Mouse (Mus musculus) lung, adult 2 months (tissue): ENCODE data around the gene Iba57. TPM values are rescaled to one million over a fixed set of nuclear protein-coding genes. Genes with fewer than 3 reads are reported as not detected.

ENCODE experiments used
- DNase-seq: peaks from one replicate; pipeline ENCODE4 v3.0.0; 2022
- H3K4me1 ChIP-seq: fragments of 200-500 bp; 2 replicates; pipeline ENCODE4 v1.6.1; 2011; ENCODE audit warnings: low read length; ENCODE audit not compliant: control insufficient read depth, insufficient read depth
- H3K4me3 ChIP-seq: fragments of 200-500 bp; replicated peaks from 2 replicates; pipeline ENCODE3; 2011; ENCODE audit warnings: low read depth, mild to moderate bottlenecking, control low read depth, low read length; ENCODE audit errors: extremely low read depth
- CTCF ChIP-seq: fragments of 200-500 bp; IDR thresholded peaks from 2 replicates; pipeline ENCODE4 v1.5.1; 2011; ENCODE audit warnings: mild to moderate bottlenecking, low read length, control low read depth; ENCODE audit not compliant: insufficient read depth
- POLR2A ChIP-seq: fragments of 200-500 bp; IDR thresholded peaks from 2 replicates; pipeline ENCODE4 v1.6.1; 2011; ENCODE audit warnings: low read depth, mild to moderate bottlenecking, control low read depth, low read length, borderline replicate concordance; ENCODE audit errors: extremely low read depth
- WGBS: fragments of 180-500 bp; shearing (Covaris S2); methylation state at CpG from one replicate; pipeline ENCODE4 v1.1.7; 2018; 5-methylcytosine and 5-hydroxymethylcytosine counted together
- polyA plus RNA-seq: library from polyadenylated mRNA; depleted of rRNA; stranded (reverse); fragments of >200 nt; gene quantifications from 2 replicates; pipeline ENCODE4 v1.2.3, GENCODE M21; 2012

Iba57 gene
- polyA plus RNA-seq, 1 experiment = 3.7 TPM

GRCm38 (mm10) chr11:59176475-59176874 is 12.9 kb upstream of the Iba57 start:
- no peak for DNase-seq
- no peaks in the 10 kb centered on the region for H3K4me1 ChIP-seq
- no peak overlapping the region for H3K4me3 ChIP-seq
- WGBS = 5% methylated on average over 48 of the region's 48 CpGs
- TF ChIP-seq POLR2A = no peak
- no peak for TF ChIP-seq CTCF

- TF ChIP-seq CTCF (no peak), POLR2A (no peak)
- 67% methylated on average over 6 of the region's 6 CpGs for WGBS
- Histone ChIP-seq H3K4me3 (no peak overlapping the region), H3K4me1 (no peaks in the 10 kb centered on the region)
- no peak for DNase-seq
Measured at GRCm38 (mm10) chr11:59174189-59174838, 10.8 kb upstream of the Iba57 start.

- TF ChIP-seq CTCF (no peak), POLR2A (no peak)
Measured at GRCm38 (mm10) chr11:59170549-59170948, 7.0 kb upstream of the Iba57 start.

GRCm38 (mm10) chr11:59169807-59170206 is 6.3 kb upstream of the Iba57 start:
- 48% methylated on average over 3 of the region's 3 CpGs for WGBS
- DNase-seq = no peak
- no peak for TF ChIP-seq POLR2A
- TF ChIP-seq CTCF = no peak
- Histone ChIP-seq H3K4me1 (no peaks in the 10 kb centered on the region), H3K4me3 (no peak overlapping the region)

More at GRCm38 (mm10) chr11:59170549-59170948, 7.0 kb upstream of the Iba57 start:
- DNase-seq = no peak
- WGBS = 64% methylated on average over 4 of the region's 4 CpGs
- Histone ChIP-seq H3K4me3 (no peak overlapping the region), H3K4me1 (no peaks in the 10 kb centered on the region)

- Histone ChIP-seq H3K4me1 (no peaks in the 10 kb centered on the region), H3K4me3 (no peak overlapping the region)
- 57% methylated on average over 2 of the region's 2 CpGs for WGBS
- no peak for DNase-seq
- TF ChIP-seq POLR2A (no peak), CTCF (no peak)
Measured at GRCm38 (mm10) chr11:59165616-59166241, 2.2 kb upstream of the Iba57 start.

GRCm38 (mm10) chr11:59164384-59164783 is 845 bp upstream of the Iba57 start:
- 72% methylated on average over 9 of the region's 9 CpGs for WGBS
- TF ChIP-seq CTCF = no peak
- no peak for TF ChIP-seq POLR2A
- Histone ChIP-seq H3K4me1 (no peaks in the 10 kb centered on the region), H3K4me3 (no peak overlapping the region)
- no peak for DNase-seq

- no peak for TF ChIP-seq CTCF
- no peak; the same call in 1 of the 2 replicates for TF ChIP-seq POLR2A
- no peak for DNase-seq
- peak overlapping the region; percentile 42 for H3K4me3 ChIP-seq
- 47% methylated on average over 9 of the region's 9 CpGs for WGBS
- H3K4me1 ChIP-seq = no peaks in the 10 kb centered on the region
Measured at GRCm38 (mm10) chr11:59162443-59163254, 890 bp downstream of the Iba57 start.

GRCm38 (mm10) chr11:59161398-59161797 is 2.1 kb downstream of the Iba57 start:
- Histone ChIP-seq H3K4me1 (no peaks in the 10 kb centered on the region), H3K4me3 (no peak overlapping the region)
- DNase-seq = no peak
- 71% methylated on average over 5 of the region's 5 CpGs for WGBS
- TF ChIP-seq POLR2A (no peak), CTCF (no peak)

- 91% methylated on average over 4 of the region's 4 CpGs for WGBS
- H3K4me3 ChIP-seq = no peak overlapping the region
- TF ChIP-seq POLR2A = no peak
- no peak for TF ChIP-seq CTCF
- DNase-seq = no peak
- no peaks in the 10 kb centered on the region for H3K4me1 ChIP-seq
Measured at GRCm38 (mm10) chr11:59159558-59159957, 4.0 kb downstream of the Iba57 start.

GRCm38 (mm10) chr11:59159099-59159498 is 4.4 kb downstream of the Iba57 start:
- WGBS = 93% methylated on average over 13 of the region's 13 CpGs
- no peak overlapping the region for H3K4me3 ChIP-seq
- no peaks in the 10 kb centered on the region for H3K4me1 ChIP-seq
- DNase-seq = no peak
- TF ChIP-seq CTCF (no peak), POLR2A (no peak)
